Mouse (Mus musculus) Muller cell, postnatal 12 days (primary cell): Measurements from ENCODE around the gene Rnps1.

ENCODE experiments used
- DNase-seq: peaks from one replicate; pipeline ENCODE4 v3.0.0-alpha.2; 2015; ENCODE audit errors: inconsistent ontology term

Rnps1 gene

GRCm38 (mm10) chr17:24469910-24470602 is 55.7 kb downstream of the Rnps1 start, which contains the start of the genes E4f1 and Pgp:
E4f1 (minus strand) TSS chr17:24470313.
Pgp (plus strand) TSS chr17:24470392.
- peak; percentile 99 for DNase-seq

GRCm38 (mm10) chr17:24470701-24471527 is 56.5 kb downstream of the Rnps1 start:
- no peak for DNase-seq

GRCm38 (mm10) chr17:24472512-24472911 is 58.1 kb downstream of the Rnps1 start:
- DNase-seq = peak; percentile 69

GRCm38 (mm10) chr17:24473612-24474275 is 59.4 kb downstream of the Rnps1 start, which contains the start of gene Bricd5:
Bricd5 (plus strand) TSS chr17:24473884.
- no peak for DNase-seq

- peak; percentile 36 for DNase-seq
Observed at GRCm38 (mm10) chr17:24474557-24474956, 60.2 kb downstream of the Rnps1 start.
